Mouse (Mus musculus) kidney, postnatal 10 days (tissue): ENCODE data around the gene Ccdc34.

Experiments used
- DNase-seq: peaks from one replicate; pipeline ENCODE4 v3.0.0; 2021; ENCODE audit warnings: mixed read lengths

Gene Ccdc34

DNA sequence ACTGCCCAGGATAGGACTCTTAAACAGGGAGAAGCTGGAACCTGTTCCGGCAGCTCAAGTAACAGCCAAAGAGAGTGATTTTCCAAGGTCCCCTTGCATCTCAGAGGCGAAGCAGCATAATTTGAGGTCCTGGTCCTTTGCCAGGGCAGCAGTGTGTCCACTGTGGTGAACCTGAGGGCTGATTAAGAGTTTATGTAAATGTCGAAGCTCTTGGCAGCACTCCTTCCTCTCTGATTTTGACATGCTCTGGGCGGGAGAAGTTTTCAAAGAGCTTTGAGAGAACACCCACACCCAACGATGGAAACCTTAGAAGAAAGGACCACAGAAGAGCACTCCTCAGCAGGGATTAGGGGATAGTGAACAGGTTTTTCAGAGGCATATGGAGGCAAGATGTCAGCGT lies 164.6 kb downstream of the Ccdc34 start:
- DNase-seq = peak; percentile 78

DNA sequence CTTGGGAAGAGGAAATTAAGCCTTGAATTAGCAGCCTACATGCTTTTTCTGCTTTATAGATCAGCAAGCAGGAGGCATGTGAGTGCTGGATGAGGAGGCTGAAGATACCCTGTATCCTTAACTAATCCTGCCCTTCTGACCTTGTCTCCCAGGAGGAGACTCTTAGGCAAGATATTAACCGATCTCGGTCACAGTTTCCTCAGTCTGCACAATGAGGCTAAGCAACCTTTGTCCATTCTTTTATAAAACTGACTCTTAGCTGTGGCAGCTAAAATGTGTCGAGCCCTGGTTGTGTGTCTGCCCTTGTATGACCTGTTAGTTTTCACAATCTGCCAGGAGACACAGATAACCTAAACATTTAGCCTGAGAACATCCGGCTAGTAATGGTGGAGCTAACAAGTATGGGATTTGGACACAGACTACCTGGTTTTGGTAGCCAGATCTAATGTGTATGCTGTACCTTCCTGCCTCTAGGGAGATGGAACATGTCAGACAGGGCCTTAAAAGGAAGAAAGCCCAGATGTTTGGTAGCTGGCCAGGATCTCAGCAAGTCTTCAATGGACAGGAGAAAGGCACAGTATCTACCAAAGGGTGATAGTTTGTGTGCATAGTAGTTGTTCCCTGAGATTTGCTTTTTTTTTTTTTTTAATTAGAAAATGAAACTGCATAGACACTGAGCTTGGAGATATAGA lies 165.3 kb downstream of the Ccdc34 start:
- no peak for DNase-seq

DNA sequence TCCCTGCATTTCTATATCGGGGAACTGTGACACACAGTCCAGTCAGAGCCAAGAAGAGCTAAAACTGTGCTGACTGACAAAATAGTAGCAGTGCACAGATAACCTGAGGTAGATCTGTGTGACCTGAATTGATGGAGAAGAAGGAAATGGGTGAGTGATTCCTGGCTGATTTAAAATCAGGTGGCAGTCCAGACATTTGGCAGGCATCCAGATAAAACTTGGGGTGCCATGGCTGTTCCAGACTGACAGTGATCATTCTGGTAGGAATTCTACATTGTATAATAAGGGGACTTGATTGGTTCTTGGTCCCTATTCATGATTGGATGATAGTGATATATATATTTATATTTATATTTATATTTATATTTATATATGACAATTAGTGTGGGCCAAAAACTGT lies 166.5 kb downstream of the Ccdc34 start:
- DNase-seq = no peak

DNA sequence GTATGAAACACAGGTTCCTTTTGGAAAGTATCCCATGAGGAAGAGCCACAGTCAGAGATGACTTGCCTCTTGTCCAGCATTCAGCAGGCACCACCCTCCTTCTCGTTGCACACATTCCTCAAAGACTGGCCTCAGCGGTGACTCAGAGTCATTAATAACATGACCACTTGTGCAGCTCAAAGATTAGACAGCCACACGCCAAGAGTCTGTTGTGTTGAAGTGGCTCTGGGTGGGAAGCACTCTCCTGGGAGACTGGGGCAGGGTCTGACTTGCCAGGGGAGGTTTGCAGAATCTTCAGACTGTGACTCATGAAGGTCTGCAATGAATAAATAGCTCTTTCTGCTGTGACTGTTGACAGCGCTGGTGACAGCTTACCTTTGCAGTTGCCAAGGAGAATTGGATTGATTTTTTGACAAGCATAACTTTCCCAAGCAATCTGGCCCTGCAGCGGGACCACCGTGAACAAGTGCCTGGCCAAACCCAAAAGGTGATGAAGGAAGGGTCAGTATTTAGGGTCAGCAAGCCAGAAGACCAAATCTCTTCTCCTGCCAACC lies 168.9 kb downstream of the Ccdc34 start:
- peak; percentile 44 for DNase-seq

DNA sequence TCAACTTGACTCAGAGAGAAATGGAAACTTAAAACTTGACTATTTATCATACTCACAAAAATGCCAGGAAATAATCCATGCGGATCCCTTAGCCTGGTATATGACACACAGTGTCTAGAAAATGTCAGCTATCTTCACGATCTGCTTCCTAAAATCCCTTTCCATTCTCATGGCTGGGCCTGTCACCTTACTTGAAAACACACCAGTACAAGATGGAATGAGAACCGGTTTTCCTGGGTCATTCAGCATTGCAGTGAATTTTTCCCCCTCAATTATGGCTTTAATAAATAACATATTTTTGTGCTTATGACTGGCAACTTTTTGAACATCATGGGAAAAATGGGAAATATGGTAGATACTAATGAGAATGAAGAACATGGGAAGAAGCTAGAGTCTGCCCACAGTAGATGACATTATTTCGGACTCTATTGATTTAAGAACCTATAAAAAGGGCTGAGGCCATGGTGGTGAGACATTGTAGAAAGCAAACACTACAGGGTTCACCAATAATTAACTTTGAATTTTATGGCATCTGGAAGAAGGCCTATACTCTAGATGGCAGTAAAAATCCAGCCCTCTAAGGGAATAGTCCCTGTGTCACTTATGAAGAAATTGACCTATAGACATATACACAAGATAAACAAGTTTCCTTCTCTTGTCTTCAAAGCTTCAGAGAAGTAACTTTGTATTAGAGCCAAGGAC lies 171.2 kb downstream of the Ccdc34 start:
- DNase-seq = no peak

DNA sequence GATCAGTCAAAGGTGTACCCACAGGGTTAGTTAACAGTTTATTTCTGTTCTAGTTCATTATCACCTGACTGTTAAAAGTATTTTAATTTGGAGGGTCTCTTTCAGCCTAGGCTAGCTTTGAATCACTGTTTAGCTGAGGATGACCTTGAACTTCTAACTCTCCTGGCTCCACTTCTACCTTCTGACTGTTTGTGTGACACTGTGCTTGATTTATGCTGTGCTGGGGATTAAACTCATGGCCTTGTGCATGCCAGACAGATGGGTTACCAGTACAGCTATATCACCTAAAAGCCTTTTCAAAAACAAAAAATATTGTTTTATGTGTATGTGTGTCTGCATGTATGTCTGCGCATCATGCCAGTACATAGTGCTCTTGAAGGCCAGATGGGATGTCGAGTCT lies 172.8 kb downstream of the Ccdc34 start:
- DNase-seq = no peak

DNA sequence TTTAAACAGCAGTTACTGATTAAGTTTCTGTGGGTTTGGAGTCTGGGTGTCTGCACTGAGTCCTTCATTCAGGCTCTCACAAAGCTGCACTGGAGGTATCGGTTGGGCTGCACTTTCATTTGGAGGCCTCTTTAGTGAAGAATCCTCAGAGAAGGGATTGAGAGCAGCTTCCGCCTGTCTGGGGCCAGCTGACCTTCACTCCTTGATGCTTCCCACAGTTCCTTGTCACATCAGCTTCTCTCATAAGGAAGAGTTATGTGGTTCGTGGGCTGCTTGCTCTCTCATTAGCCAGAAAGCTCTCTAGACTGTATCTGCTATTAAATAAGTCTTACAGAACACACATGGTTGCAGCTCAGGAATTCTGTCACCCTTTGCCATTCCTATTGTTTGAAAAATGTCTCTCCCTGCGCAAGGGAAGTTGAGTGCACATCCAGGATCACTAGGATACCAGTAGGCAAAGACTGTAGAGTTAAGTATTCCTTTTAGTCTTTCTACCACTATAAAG lies 173.6 kb downstream of the Ccdc34 start:
- peak; percentile 48 for DNase-seq

DNA sequence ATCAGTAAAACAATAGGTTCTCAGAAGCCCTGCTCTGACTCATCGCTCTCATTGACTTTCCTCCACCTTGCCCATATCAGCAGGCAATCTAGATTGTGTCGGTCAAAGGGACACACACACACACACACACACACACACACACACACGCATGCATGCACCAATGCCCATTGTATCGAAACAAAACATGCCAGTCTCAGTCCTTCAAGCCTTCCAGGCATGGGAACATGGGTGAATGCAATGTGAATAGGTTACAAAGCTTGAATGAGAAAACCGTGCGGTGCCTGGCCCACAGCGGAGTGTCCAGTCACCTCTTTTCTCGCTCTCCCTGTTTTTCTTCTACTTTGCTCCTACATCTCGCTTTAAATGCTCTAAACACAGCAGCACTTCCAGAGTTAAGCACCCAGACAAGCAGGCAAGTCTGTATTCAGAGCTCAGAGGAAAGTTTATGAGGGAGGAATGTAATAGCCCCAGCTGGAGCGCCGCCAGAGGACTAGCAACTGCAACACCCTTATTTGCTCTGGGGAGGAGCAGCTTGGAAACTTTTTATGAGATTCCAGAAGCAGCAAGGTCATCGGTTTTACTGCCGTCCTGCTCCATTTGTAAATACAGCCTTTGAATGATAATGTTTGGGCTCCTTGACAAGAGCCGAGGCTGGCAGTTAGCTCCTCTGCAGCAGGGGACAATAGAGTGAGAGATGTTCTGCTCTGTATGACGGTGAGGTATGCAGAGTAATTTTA lies 174.5 kb downstream of the Ccdc34 start:
- peak; percentile 97 for DNase-seq

DNA sequence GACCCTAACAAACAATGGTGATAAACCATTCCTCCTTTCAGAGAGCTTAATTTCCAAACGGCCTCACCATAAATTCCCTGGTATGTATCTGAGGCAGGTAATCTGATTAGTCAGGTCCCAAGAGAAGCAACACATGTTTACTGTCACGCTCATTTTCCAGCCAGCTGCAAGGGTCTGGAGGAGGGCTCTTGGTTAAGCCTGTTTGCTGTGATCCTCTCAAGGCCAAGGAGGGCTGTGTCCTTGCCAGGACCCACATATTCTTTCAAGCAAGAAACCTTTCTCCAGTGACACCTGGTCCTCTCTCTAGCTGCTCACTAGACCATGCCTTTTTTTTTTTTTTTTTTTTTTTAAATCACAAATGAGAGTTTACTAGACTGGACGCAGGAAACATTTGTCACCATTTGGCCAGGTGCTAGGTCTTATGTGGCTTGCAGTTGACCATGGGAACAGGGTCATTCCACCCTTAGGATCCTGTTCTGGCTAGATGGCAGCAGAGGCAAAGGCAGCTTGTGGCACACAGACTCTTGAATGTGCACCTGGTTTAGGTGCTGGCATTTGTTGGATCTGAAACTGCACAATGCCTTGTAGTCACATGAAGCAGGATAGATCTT lies 175.2 kb downstream of the Ccdc34 start:
- peak; percentile 61 for DNase-seq

DNA sequence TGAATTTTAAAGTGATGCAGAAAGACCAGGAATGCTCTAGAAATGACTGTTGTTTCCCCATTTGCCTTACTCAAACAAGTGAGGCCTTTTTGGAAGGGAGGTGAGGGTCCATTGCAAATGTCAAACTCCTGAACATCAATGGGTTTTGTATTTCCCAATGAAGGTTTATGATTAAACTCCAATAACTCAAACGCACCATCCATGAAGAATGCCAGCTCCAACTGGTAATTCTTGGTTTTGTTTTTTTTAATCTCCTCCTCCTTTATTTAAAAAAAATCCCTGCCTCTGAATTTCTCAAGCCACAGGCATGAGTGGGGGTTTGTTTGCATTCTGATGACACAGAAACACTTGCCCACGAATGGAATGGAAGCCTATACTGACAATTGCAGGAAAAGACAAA lies 178.9 kb downstream of the Ccdc34 start:
- no peak for DNase-seq

DNA sequence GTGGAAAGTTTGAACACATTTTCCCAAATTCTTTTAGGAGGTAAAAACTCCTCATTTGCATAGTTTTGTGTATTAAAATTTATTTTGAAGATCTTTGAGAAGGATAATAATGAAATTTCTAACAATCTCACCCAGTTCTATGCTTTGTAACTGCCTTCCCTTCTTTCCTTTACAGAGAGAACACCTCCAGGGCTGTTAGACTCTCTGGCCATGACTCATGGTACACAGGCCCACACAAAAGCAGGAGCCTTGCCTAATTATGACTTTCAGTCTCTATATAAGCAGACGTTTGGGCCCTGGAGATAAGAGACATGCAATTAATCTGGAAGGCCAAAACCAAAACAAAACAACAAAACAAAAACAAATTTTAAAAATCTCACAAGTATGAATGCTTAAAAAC lies 182.0 kb downstream of the Ccdc34 start:
- no peak for DNase-seq

DNA sequence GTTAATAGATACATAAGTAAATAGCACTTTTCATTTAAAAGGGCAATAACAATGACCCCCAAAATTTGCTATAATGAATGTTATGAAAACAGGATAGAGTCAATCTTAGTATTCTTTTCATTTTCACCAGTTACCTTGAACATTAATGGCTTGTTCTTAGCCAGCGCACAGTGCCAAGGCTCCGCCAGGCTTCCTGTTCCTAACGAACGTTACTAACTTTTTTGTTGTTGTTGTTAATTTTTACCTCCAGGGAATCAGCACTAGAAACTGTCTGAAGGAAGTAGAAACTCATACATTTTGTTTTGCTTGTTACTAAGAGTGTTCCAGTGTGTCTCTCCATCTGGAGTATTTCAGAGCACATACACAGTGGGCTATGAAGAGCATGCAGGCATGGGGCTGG lies 184.2 kb downstream of the Ccdc34 start:
- DNase-seq = no peak

DNA sequence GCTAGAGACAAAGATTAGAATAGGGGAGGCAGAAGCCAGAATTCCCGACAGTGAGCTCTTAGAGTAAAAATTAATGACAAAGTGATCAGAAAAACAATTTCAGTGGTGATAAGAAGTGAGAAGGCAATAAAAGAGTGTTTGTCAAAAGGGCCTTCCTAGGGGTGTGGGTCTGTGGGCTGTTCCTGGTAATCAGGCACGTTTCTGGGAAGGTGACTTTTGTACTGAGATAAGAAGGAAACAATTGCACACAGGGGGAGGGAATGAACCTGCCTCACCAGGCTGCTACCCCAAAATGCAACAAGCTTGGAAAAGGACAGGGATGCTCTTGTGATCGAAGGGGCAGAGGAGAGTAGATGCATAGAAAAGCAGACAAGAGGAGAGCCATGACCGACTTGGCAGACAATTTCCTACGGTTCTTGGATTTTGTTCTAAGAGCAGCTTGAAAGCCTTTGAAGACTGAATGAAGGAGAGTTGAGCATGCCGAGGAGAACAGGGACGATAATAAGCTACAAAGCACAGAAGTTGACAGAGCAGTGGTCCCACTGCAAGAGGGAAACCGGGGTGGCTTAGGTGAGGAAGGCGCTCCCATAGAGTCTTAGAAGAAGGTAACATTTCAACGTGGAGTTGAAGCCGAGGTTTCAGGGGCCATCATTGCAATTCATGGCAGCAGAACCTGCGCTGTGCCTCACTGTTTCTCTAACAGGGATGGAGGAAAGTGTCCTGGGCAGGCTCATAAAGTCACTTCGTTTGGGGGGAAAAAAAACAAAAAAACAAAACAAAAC lies 185.3 kb downstream of the Ccdc34 start:
- no peak for DNase-seq

DNA sequence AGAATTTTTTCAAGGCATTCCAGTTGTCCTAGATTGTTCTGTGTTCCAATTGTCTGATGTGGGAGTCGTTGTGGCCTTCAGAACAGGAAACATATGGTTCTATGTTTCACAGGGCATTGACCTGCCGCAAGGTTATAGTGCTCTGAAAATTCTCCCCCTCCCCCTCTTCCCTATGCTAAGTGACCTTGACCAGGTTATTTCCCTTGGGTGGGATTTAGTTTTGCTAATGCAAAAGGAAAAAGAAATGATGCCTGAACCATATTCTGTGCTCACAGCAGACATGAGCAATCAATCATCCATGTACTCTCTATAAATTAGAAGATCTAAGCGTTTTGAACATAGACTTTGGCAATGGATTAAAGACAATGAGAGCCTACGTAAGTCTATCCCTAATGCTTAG lies 186.6 kb downstream of the Ccdc34 start:
- no peak for DNase-seq

DNA sequence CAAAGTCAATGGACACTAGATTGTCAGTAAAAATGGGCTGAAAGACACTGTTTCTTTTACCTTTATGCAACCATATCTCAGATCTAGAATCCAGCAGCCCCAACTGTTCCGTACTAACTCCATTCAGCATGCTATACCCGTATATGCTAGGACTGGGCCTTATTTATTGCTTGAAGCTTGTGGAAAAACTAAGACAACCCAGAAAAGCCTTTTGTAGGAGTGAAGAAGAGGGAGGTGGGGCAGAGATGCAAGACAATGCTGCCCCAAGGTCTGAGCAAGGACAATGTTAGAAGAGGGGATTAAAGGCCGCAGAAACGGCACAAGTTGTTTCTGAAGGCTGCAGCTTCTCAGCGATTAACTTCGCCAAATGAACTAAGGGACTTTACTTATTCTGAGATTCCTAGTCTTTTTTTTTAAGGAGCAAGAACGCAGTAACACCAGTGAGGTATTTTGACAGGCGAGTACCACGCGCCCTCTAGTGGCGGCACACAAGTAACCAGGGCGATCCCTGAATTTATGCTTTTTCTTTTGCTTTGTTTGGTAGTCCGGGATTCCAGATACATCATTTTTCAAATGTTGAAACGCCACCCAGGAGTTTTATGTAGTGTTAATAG lies 187.2 kb downstream of the Ccdc34 start:
- DNase-seq = peak; percentile 90

DNA sequence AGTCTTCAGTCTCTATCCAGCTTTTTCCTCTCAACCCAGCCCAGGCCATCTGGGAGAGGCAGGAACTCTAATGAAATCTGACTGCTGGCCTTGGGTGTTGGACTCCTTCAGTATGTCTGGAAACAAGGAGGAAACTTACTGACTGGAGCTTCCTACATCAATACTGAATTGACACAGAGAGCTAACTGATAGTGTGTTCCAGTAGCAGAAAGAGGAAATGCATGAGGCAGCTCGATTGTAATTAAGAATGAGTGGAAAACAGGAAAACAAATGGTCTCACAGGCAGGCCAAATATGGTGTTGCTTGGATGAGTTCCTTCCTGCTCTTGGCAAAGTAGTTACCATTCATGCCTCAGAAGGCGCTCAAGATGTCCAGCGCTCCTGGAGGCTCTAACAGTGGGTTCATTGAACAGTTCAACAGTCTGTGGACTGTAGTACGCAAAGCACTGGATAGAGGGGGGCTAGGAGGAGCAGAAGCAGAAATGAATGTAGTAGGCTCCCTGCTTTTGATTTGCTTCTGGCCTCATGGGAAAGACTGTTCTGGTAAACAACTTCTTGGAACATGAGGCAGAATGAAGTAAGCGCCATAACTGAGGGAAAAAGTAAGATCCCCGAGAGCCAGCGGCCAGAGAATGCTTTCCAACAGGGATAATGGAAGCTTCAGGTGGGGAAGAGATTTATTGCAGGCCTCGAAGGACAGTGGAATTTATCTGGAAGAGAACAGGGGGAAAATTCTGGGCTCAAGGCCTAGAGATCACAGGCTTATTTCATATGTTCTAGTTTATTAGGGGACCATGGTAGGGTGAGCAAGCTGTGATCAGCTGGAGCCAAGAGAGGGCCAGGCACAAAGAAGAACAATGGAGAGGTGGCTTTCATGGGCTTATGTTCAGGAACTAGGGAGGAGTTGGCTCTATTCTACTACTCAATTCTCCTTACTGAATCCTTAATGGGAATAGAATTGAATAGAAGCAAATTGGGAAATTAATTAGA lies 193.2 kb downstream of the Ccdc34 start:
- peak; percentile 47 for DNase-seq

DNA sequence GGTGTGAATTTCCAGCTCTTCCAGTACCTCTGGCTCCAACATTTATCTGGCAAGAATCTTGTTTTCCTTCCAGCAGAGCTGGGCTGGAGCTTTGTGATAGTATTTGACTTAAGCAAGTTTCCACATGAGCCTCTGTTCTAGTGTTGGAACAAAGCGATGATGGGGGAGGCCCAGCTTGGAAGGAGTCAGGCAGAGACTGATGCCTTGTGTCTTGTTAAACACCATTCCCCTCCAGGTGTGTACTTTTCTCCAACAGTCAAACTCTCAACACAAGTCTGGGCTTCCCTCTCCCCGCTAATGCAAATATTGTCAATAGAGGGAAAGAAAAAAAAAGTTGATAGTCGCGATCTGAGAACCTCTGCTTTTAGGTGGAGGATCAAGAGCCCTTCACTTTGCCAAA lies 196.7 kb downstream of the Ccdc34 start:
- DNase-seq = no peak

DNA sequence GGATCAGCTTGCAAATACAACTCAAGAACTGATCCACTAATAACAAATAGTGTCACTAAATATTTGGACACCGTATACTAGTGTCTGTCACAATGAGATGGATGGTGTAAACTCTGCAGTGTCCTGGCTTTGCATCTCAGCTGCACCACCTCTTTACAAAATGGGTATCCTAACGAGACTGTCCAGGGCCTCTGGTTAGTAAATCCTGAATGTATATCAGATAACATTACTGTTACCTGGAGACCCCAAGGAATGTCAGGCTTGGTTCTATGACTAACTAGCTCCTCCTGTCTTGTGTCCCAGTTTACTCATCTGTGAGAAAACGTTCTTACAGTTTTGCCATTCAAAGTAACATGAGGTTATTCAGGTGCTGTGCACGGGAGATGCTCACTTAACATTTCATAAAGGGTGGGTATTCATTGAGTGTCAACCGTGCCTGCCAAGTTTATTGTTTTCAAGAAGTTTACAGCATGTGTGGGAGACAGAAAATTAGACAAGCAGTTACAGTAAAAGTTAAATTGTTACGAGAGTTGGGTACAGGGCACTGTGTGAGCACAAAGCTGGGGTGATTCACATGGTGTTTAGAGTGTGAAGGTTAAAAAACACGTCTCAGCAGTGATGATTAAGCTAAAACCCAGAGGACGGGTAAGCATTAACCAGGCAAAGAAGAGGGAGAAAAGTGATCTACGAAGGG lies 197.5 kb downstream of the Ccdc34 start:
- DNase-seq = peak; percentile 23

DNA sequence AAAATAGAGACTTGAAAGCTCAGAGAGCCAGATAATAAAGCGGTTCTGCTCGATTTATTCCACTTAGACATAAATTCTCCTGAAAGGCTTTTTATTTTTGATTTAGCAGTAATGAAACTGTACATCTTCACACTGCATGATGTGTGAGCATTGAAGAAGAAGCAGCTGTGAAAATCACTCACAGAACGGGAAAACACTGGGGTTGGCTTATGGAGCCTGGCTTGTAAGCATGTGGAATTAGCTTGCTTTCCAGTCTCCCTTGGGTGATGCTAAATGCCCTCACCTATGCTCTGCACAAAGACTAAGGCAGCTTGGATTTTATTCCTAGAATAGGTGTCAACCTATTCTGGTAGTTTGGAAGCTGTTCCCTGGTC lies 198.1 kb downstream of the Ccdc34 start:
- no peak for DNase-seq

DNA sequence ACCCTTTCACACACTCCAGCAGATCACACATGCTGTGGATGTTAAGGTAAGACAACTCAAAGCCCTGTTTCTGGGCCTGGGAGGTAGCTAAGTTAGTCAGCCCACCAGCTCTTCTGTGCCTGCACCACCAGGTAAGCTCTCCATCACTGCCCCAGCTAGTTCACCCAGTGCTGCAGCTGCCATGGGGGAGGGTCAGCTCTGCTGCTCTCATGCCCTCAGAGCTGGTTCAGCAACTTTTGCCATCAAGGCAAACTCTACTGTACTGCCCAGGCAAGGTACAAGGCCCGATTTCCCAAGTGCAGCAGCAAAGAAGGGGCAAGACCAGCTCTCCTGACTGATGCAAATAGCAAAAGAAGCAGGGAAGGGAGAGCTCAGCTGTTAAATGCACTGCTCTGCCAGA lies 202.9 kb downstream of the Ccdc34 start:
- peak; percentile 63 for DNase-seq
